ENCODE assay signal across 8 mouse cellular contexts in the genomic region with DNA sequence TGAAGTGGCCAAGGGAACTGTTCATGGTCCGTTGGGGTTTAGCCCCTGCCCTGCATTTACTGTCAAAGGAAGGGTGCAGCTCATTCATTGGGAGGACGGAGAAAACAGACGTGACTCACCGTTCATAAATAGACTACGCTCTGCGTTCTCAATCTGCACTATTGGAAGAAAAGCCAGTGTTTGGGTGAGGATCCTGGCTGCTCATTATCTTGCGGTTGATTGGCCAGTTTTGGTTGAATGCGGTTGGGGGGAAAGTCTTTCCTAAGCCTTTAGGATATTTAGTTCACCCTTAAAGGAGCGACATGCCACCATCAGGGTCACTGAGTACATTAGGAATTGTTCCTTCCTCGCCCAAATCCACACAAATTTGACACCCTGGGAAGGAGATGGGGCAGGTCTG. TPM values are rescaled to one million over a fixed set of nuclear protein-coding genes. Genes with fewer than 3 reads are reported as not detected.
A peak's percentile ranks its signal among the peaks of the same experiment; 100 is the strongest.
DNase-seq lines count a peak whose midpoint lies in the region; ATAC-seq and TF ChIP-seq lines count a peak whose summit lies in the region.

No protein-coding gene starts in this region.

- peak; percentile 37 for DNase-seq in adrenal gland, adult 2 months
- DNase-seq in adrenal gland, adult 18-20 months (ENCODE audit: low spot score in 2 of 2): no peak
- no peak for DNase-seq in thymus, adult 2 months
- DNase-seq in thymus, postnatal 10 days (ENCODE audit: low spot score in 2 of 2): no peak
- DNase-seq in urinary bladder, postnatal 10 days (ENCODE audit: low spot score): no peak
- no peak for DNase-seq in left cerebral cortex, adult 18-20 months (ENCODE audit: low spot score in 2 of 2)
- DNase-seq in layer of hippocampus, adult 18-20 months (ENCODE audit: low spot score in 2 of 2): no peak

- no peaks in the 10 kb centered on the region; the same call in 1 of the 2 replicates for H3K27me3 ChIP-seq in thymus, adult 2 months (ENCODE audit: control insufficient read depth, insufficient read depth, low read length)
- H3K27me3 ChIP-seq in limb, embryonic 15.5 days: no peaks in the 10 kb centered on the region

- TF ChIP-seq CTCF in thymus, adult 2 months (IDR thresholded peaks at IDR 0.05; ENCODE audit: borderline replicate concordance, control insufficient read depth, extremely low read depth, insufficient read depth, low read length, poor library complexity): no peak

- peak overlapping the region; percentile 78 for H3K9ac ChIP-seq in limb, embryonic 15.5 days

- H3K9me3 ChIP-seq in limb, embryonic 15.5 days: no peaks in the 10 kb centered on the region

- 35% methylated on average over 10 of the region's 10 CpGs for WGBS in thymus, adult 2 months
- WGBS in limb, embryonic 15.5 days: 8% methylated on average over 10 of the region's 10 CpGs

- H3K4me3 ChIP-seq in thymus, adult 2 months (ENCODE audit: control insufficient read depth, insufficient read depth, low read length): peak overlapping the region; percentile 69
- H3K4me3 ChIP-seq in limb, embryonic 15.5 days: peak overlapping the region; percentile 86

- no peak for TF ChIP-seq POLR2A in thymus, adult 2 months (IDR thresholded peaks at IDR 0.05; ENCODE audit: control insufficient read depth, extremely low read depth, insufficient read depth, low read length, poor library complexity)

- no peak overlapping the region for H3K27ac ChIP-seq in thymus, adult 2 months (ENCODE audit: control insufficient read depth, insufficient read depth, low read length)
- no peak overlapping the region for H3K27ac ChIP-seq in limb, embryonic 15.5 days

- no peak for ATAC-seq in limb, embryonic 15.5 days (ENCODE audit: insufficient number of reproducible peaks, low FRiP score, low TSS enrichment, low read depth)

- H3K36me3 ChIP-seq in thymus, adult 2 months (ENCODE audit: control insufficient read depth, insufficient read depth, low read length): no peaks in the 10 kb centered on the region
- H3K36me3 ChIP-seq in limb, embryonic 15.5 days: no peaks in the 10 kb centered on the region

- peaks cover 12% of the 10 kb centered on the region for H3K4me1 ChIP-seq in thymus, adult 2 months (replicated peaks; ENCODE audit: control insufficient read depth, insufficient read depth, low read length)
- peaks cover 31% of the 10 kb centered on the region for H3K4me1 ChIP-seq in limb, embryonic 15.5 days

- H3K4me2 ChIP-seq in limb, embryonic 15.5 days: peak overlapping the region; percentile 73

RNA-seq across cellular contexts. Expression of a gene that starts 5.4 kb away (rescaled TPM):
- total RNA-seq in adrenal gland, adult 2 months (2021): 10 to 100 TPM; 15.8 to 23.2 TPM
- 4.7 and 5.4 TPM in 2 replicates for polyA plus RNA-seq in adrenal gland, adult 2 months (2012; rRNA removed)
- 10 to 100 TPM; 14.8 to 26.7 TPM for total RNA-seq in adrenal gland, adult 18-20 months (2021)
- polyA plus RNA-seq in thymus, adult 2 months (2012; rRNA removed): 10.7 and 13.8 TPM in 2 replicates
- polyA plus RNA-seq in limb, embryonic 15.5 days (2015; fragmentation: Nextera tagmentation; extraction: Ambion mirVana): 39.9 and 41.2 TPM in 2 replicates
- total RNA-seq in left cerebral cortex, adult 18-20 months (2021): 10 to 100 TPM; 59.2 to 69.2 TPM
- 10 to 100 TPM; 46.9 to 48.9 TPM for total RNA-seq in layer of hippocampus, adult 18-20 months (2021)

RNA-seq across cellular contexts. Expression of a gene that starts 20.3 kb away (rescaled TPM):
- total RNA-seq in adrenal gland, adult 2 months (2021): under 1 TPM in 1 of 2 experiments, not detected in 1; 0.55 TPM
- polyA plus RNA-seq in adrenal gland, adult 2 months (2012; rRNA removed): 0.08 and 0.21 TPM in 2 replicates
- under 1 TPM; 0.10 to 0.29 TPM for total RNA-seq in adrenal gland, adult 18-20 months (2021)
- 0.09 and 0.22 TPM in 2 replicates for polyA plus RNA-seq in thymus, adult 2 months (2012; rRNA removed)
- polyA plus RNA-seq in limb, embryonic 15.5 days (2015; fragmentation: Nextera tagmentation; extraction: Ambion mirVana): 1.1 and 1.4 TPM in 2 replicates
- 1 to 10 TPM in 1 of 2 experiments, under 1 TPM in 1; 0.98 to 1.7 TPM for total RNA-seq in left cerebral cortex, adult 18-20 months (2021)
- 1 to 10 TPM; 3.1 to 4.1 TPM for total RNA-seq in layer of hippocampus, adult 18-20 months (2021)
